Mouse (Mus musculus) G1E (cell line): ENCODE results near the gene Cadps. TPM values are rescaled to one million over a fixed set of nuclear protein-coding genes. Genes with fewer than 3 reads are reported as not detected.

ENCODE experiments used
- ATAC-seq: 2 replicates; pipeline ENCODE4 v1.8.0; 2016; ENCODE audit warnings: mild to moderate bottlenecking; ENCODE audit not compliant: insufficient number of reproducible peaks, poor library complexity, low FRiP score, severe bottlenecking; ENCODE audit errors: extremely low read depth
- DNase-seq: peaks from one replicate; pipeline ENCODE4 v3.0.0; 2012; ENCODE audit warnings: low spot score
- H3K27me3 ChIP-seq: 2 replicates; pipeline ENCODE4 v1.6.1; 2012; ENCODE audit warnings: mild to moderate bottlenecking, low read length, inconsistent platforms; ENCODE audit not compliant: insufficient read depth
- H3K36me3 ChIP-seq: replicated peaks from 2 replicates; pipeline ENCODE3; 2012; ENCODE audit warnings: mild to moderate bottlenecking, inconsistent platforms
- H3K4me1 ChIP-seq: 2 replicates; pipeline ENCODE4 v1.6.1; 2012; ENCODE audit warnings: low read depth, low read length, inconsistent platforms, mixed read lengths; ENCODE audit not compliant: insufficient read depth
- H3K4me3 ChIP-seq: 2 replicates; pipeline ENCODE4 v1.5.1; 2012; ENCODE audit warnings: low read depth, mild to moderate bottlenecking, inconsistent platforms, low read length, moderate library complexity, mixed read lengths
- H3K9me3 ChIP-seq: replicated peaks from 2 replicates; pipeline ENCODE4 v1.6.1; 2012; ENCODE audit warnings: inconsistent platforms
- CTCF ChIP-seq: IDR thresholded peaks from 2 replicates; pipeline ENCODE4 v1.5.1; 2012; ENCODE audit warnings: low read depth, low read length, inconsistent platforms, mixed read lengths
- GATA1 ChIP-seq: IDR thresholded peaks from 2 replicates; pipeline ENCODE4 v1.6.1; 2012; ENCODE audit warnings: borderline replicate concordance, low read length, inconsistent platforms, mixed read lengths
- GATA2 ChIP-seq: IDR thresholded peaks from 2 replicates; pipeline ENCODE4 v1.6.1; 2012; ENCODE audit warnings: low read depth, low read length, inconsistent platforms, borderline replicate concordance
- POLR2AphosphoS5 ChIP-seq: IDR thresholded peaks from 2 replicates; pipeline ENCODE4 v1.6.1; 2012; ENCODE audit warnings: low read depth, low read length, inconsistent platforms; ENCODE audit not compliant: insufficient replicate concordance
- TAL1 ChIP-seq: conservative IDR thresholded peaks from 2 replicates; pipeline ENCODE4 v1.6.1; 2012; ENCODE audit warnings: low read depth, low read length, inconsistent platforms, mixed read lengths
- polyA plus RNA-seq: library from polyadenylated mRNA; stranded (reverse); fragments of >175 nt; gene quantifications from 2 replicates; pipeline ENCODE4 v1.2.3, GENCODE M21; 2012
- total RNA-seq, 2 experiments: library from RNA; stranded (forward) in 1 of 2; stranded (reverse) in 1 of 2; fragments of 200-1000 nt in 1 of 2; fragments of >200 nt in 1 of 2; fragmentation: Nextera tagmentation in 1 of 2; gene quantifications; 2 replicates each; pipeline ENCODE4 v1.2.3; 2014 to 2017

The Cadps gene
- total and polyA plus RNA-seq, 3 experiments, result 0.38 TPM; not detected in 2

DNA sequence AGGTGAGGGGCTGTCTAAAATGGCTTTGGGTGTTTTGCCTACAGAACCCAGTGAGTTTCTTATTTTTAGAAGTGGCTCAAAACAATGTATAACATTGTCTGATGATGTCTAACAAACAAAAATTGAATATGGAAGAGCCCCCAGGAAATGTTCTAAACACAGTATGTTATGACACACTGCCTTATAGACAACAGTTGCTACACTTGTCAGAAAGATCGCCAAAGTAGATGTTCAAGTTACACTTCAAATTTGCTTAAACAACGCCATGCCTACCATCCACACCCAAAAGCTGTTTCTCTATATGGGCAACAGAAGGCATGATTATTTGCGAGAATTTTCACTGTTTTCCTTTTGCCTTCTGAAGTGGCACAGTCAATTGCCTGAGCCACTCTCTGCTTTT is 10.8 kb downstream of the Cadps start:
- Histone ChIP-seq H3K9me3 (no peaks in the 10 kb centered on the region), H3K4me3 (no peak overlapping the region), H3K27me3 (no peaks in the 10 kb centered on the region), H3K36me3 (no peaks in the 10 kb centered on the region), H3K4me1 (no peaks in the 10 kb centered on the region)
- no peak for TF ChIP-seq POLR2AphosphoS5
- ATAC-seq (no peak), DNase-seq (no peak)

DNA sequence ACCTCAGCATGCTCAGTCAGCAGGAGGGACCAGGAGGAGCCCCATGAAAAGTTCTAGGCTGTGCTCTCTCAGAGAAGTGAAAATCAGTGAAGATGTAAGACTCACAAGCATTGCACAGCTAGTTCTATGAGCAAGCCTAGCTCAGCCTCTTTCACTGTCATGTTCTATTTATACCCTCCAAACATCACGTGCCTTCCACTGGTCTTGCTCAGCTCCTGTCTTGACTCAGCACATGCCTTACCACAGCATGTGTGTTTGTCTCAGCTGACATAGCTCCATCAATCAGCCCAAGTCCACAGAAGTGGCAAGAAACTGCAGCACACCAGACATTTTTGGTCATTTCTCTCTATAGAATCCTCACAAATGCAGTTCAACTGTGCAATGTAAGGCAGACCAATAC is 19.9 kb downstream of the Cadps start:
- Histone ChIP-seq H3K4me1 (no peaks in the 10 kb centered on the region), H3K9me3 (no peaks in the 10 kb centered on the region), H3K36me3 (no peaks in the 10 kb centered on the region), H3K4me3 (no peak overlapping the region), H3K27me3 (no peaks in the 10 kb centered on the region)
- ATAC-seq (no peak), DNase-seq (no peak)
- no peak for TF ChIP-seq CTCF
- TF ChIP-seq GATA2, result no peak
- TF ChIP-seq POLR2AphosphoS5, result no peak
- no peak for TF ChIP-seq TAL1
- no peak for TF ChIP-seq GATA1

GRCm38 (mm10) chr14:12801100-12801499 is 21.8 kb downstream of the Cadps start:
- DNase-seq (no peak), ATAC-seq (no peak)
- Histone ChIP-seq H3K36me3 (no peaks in the 10 kb centered on the region), H3K4me3 (no peak overlapping the region), H3K27me3 (no peaks in the 10 kb centered on the region), H3K4me1 (no peaks in the 10 kb centered on the region), H3K9me3 (no peaks in the 10 kb centered on the region)
- TF ChIP-seq GATA1 (no peak), POLR2AphosphoS5 (no peak), CTCF (no peak)

GRCm38 (mm10) chr14:12798926-12799325 is 24.0 kb downstream of the Cadps start:
- DNase-seq, result no peak
- no peak for TF ChIP-seq POLR2AphosphoS5
- TF ChIP-seq GATA2, result no peak
- no peak for TF ChIP-seq TAL1
- no peak for TF ChIP-seq GATA1
- TF ChIP-seq CTCF, result no peak
- Histone ChIP-seq H3K27me3 (no peaks in the 10 kb centered on the region), H3K4me1 (no peaks in the 10 kb centered on the region), H3K36me3 (no peaks in the 10 kb centered on the region), H3K9me3 (no peaks in the 10 kb centered on the region), H3K4me3 (no peak overlapping the region)
- no peak for ATAC-seq

GRCm38 (mm10) chr14:12784296-12784695 is 38.6 kb downstream of the Cadps start:
- no peaks in the 10 kb centered on the region for H3K36me3 ChIP-seq
- ATAC-seq, result no peak
- DNase-seq, result no peak

GRCm38 (mm10) chr14:12780016-12780415 is 42.9 kb downstream of the Cadps start:
- TF ChIP-seq POLR2AphosphoS5 (no peak), GATA2 (no peak), TAL1 (no peak), CTCF (no peak), GATA1 (no peak)
- DNase-seq (no peak), ATAC-seq (no peak)
- Histone ChIP-seq H3K4me3 (no peak overlapping the region), H3K36me3 (no peaks in the 10 kb centered on the region), H3K9me3 (no peaks in the 10 kb centered on the region), H3K27me3 (no peaks in the 10 kb centered on the region), H3K4me1 (no peaks in the 10 kb centered on the region)

More at GRCm38 (mm10) chr14:12784296-12784695, 38.6 kb downstream of the Cadps start:
- Histone ChIP-seq H3K4me3 (no peak overlapping the region), H3K27me3 (no peaks in the 10 kb centered on the region), H3K9me3 (no peaks in the 10 kb centered on the region), H3K4me1 (no peaks in the 10 kb centered on the region)
- TF ChIP-seq CTCF, result no peak
- TF ChIP-seq GATA1, result no peak
- TF ChIP-seq TAL1, result no peak
- no peak for TF ChIP-seq GATA2
- no peak for TF ChIP-seq POLR2AphosphoS5

DNA sequence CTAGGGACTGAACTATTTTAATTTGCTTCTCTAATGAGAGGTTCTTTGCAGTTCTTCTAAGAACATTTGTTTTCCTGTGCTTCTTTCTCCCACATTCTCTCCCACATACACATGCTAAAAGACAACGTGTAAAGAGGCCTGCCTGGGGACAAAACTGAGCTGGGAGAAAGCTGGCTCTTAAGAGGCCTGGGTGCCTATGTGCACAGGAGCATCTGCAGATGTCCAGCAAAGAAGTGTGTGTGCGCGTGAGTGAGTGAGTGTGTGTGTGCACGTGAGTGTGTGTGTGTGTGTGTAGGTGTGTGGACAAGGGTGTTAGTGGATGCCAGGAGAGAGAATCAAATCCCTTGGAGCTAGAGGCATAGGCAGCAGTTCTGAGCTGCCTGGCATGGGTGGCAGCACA is 44.9 kb downstream of the Cadps start:
- no peak for TF ChIP-seq POLR2AphosphoS5
- TF ChIP-seq GATA1, result no peak
- TF ChIP-seq CTCF, result no peak
- TF ChIP-seq GATA2, result no peak
- no peak for TF ChIP-seq TAL1
- DNase-seq, result no peak
- H3K4me3 ChIP-seq, result no peak overlapping the region
- no peaks in the 10 kb centered on the region for H3K36me3 ChIP-seq
- no peaks in the 10 kb centered on the region for H3K27me3 ChIP-seq
- H3K9me3 ChIP-seq, result no peaks in the 10 kb centered on the region
- ATAC-seq, result no peak
- no peaks in the 10 kb centered on the region for H3K4me1 ChIP-seq
